Mouse (Mus musculus): ENCODE data around the gene Rpl23.
"Not testable (repeated sequence)": the region's sequence is repeated elsewhere in the genome, so short reads cannot be mapped to it uniquely, and the experiment has no call there.

The Rpl23 gene

DNA sequence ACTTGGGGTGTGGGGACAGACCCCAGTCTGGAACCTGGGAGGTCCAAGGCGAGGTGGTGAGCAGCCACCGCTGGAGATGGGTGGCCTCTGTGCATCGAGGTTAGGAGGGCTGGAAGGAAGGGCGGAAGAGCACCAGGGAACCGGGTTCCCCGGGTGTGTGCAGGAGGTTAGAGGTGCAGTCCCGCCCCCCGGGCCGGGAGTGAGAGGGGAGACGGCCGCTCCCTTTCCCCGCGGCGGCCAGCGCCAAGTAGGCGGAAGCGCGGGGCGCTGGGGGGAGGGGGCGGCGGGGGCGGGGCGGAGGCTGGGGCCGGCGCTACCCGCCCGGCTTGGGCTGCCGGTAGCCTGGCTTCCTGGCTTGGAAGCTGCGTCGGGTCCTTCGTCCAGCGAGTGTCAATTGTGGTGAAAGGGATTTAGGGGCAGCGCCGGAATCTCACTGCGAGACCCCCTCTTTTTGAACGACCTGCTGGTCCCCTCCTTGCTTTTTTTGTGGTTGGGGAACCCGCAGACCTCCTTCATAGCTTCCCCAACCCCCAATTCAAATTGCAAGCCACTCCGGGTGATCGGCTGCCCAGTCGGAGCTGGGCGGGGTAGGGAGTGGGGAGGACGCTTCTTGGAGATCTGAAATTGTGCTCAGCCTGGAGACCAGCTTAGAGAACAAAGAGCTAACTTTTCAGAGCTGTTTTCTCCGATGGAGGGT lies 17.9 kb upstream of the Rpl23 start:
- DNase-seq (ENCODE audit: low spot score): no peak

DNA sequence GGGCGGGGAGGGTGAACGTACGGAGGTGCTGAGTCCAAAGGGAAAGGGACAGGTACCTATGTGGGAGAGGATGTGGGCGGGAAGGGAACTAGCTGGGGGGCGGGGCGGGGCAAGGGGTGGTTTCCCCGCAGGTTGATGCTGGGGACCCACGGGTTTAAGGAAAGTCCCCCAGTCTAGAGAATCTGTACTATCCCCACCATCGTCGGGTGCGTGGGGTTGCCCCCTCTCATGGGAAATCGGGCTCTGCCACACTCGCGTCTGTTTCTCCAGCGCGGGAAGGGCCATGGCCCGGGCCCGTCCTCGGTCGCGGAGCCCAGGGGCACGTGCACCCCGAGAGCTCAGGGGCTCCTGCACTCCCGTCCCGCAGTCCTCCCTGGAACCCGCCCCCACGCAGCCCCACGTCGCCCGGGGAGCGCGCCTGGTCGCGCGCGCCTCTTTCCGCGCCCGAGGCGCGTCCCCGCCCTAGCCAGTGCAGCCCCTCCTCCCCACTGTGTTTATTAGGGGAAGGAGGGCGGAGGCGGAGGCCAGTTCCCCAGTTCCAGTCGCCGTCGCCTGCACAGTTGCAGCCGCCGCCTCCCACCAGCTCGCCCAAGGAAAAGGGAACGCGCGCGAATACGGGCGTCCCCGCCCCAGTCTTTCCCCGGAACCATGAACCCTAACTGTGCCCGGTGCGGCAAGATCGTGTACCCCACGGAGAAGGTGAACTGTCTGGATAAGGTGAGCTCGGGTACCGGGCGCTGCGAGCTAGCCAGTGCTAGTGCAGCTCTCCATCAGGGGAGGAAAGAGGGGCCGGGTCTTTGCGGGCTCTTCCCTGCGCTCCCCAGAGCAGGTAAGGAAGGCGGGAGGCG lies 17.1 kb upstream of the Rpl23 start:
- peak; percentile 67 for DNase-seq (ENCODE audit: low spot score)

DNA sequence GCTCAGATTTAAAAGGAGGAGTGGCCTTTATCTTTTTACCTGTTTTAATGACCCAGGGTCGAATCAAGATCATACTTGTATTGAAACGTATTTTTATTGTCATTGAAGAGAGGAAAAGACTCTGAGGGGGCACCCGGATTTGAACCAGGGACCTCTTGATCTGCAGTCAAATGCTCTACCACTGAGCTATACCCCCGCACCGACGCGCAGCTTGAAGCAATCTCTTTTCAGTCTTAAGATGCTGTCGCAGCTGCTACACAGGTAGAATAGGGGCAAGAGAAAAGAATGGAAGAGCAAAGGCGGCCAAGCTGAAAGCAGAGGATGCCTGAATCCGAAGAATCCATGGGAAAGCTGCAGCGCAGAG lies 16.5 kb upstream of the Rpl23 start, which contains the start of gene Lasp1:
Gene Lasp1 (plus strand): TSS at position 219 of the 364 bp plus-strand sequence.
- peak; percentile 89 for DNase-seq (ENCODE audit: low spot score)

DNA sequence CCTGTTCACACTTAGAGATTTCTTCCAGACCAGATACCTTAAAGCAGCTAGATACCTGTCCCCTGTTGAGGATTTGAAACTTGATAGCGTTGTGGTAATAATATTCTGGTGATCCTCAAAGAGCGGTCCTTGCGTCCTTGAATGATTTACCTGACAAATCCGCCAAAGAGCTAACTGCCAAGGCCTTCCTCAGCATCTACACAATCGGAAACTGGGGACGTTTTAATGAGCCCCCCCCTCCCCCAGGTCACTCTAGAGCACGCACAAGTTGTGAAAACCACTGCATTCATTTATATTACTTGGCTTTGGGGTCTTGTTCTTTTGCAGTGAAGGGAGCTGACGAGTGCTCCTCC lies 15.8 kb upstream of the Rpl23 start:
- DNase-seq (ENCODE audit: low spot score): no peak

DNA sequence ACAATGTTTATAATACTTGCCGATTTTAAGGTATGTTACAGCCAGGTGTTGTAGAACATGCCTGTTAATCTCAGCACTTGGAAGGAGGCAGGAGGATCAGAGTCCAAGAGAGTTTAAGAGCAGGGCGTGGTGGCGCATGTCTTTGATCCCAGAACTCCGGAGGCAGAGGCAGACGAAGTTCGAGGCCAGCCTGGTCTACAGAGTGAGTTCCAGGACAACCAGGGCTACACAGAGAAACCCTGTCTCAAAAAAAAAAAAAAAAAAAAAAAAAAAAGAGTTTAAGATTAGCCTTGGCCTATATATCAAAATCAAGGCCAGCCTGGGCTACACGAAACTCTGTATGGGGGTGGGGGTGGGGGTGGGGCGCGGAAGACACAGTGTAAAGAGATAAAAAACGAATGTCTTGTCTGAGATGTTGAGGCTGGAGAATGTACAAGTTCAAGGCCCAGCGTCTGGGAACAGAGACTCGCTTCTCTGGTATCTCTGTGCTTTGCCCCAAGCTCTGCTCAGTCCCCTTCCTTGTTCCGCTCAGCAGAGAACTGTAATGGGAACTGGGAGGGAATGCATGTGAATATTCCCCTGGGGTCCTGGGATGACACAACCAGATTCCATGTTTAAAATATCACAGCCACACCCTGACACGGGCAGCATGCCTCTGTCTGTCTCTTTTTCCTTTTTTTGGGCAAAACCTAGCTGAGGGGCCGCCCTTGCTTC lies 15.3 kb upstream of the Rpl23 start:
- DNase-seq (ENCODE audit: low spot score): no peak

DNA sequence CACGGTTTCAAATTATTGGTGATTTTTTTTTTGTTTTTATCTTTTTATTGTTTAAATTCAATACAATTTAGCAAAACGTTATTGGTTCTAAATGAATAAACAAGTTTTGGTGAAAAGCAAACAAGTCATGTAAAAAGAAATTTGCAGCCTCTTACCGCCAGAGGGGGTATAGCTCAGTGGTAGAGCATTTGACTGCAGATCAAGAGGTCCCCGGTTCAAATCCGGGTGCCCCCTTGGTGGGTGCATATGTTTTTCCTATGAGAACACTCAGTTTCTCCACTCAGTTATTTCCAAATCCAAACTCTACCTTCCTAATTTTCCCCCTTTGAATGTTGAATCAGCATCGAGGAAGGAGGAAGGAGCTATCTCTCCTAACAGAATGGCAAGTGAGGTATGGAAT lies 14.7 kb upstream of the Rpl23 start:
- peak; percentile 85 for DNase-seq (ENCODE audit: low spot score)

DNA sequence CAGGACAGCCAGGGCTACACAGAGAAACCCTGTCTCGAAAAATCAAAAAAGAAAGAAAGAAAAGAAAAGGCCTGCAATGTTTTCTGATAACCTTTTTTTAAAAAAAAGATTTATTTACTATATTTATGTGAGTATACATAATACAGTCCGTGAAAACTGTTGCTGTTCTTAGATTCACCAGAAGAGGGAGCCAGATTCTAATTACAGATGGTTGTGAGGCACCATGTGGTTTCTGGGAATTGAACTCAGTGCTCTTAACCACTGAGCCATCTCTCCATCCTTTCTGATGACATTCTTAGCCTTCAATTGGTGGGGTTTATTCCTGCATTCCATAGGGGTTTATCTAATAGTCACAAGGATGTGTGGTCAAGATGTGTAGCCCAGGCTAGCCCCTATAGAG lies 10.9 kb upstream of the Rpl23 start:
- peak; percentile 78 for DNase-seq (ENCODE audit: low spot score)

DNA sequence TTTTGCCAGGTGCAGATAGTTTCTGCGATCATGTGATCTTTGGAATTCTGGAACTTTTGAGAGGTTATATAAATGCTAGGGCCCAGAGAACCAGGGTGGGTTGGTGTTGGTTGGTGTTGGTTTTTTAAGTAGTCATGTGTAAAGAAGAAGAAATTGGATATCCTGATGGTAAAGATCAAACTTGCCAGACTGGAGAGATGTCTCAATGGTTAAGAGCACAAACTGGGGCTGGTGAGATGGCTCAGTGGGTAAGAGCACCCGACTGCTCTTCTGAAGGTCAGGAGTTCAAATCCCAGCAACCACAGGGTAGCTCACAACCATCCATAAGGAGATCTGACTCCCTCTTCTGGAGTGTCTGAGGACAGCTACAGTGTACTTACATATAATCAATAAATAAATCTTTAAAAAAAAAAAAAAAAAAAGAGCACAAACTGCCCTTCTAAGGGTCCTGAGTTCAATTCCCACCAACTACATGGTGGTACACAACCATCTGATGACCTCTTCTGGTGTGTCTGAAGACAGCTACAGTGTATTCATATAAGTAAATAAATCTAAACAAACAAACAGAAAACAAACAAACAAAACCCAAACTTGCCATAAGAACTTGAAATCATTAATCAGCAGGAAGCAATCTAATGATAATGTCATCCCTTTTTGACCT lies 8.7 kb upstream of the Rpl23 start:
- DNase-seq (ENCODE audit: low spot score): not testable (repeated sequence)

DNA sequence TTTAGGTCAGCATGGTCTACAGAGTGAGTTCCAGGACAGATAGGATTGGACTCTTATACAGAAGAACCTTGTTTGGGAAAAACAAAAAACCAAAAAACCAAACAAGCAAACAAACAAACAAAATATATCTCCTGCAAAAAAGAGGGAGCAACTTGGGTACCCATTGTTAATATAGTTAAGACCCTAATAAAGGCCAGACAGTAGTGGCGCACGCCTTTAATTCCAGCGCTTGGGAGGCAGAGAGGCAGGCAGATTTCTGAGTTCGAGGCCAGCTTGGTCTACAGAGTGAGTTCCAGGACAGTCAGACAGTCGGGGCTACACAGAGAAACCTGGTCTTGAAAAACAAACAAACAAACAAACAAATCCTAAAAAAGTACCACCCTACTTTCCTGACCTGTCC lies 7.5 kb upstream of the Rpl23 start:
- DNase-seq (ENCODE audit: low spot score): no peak

DNA sequence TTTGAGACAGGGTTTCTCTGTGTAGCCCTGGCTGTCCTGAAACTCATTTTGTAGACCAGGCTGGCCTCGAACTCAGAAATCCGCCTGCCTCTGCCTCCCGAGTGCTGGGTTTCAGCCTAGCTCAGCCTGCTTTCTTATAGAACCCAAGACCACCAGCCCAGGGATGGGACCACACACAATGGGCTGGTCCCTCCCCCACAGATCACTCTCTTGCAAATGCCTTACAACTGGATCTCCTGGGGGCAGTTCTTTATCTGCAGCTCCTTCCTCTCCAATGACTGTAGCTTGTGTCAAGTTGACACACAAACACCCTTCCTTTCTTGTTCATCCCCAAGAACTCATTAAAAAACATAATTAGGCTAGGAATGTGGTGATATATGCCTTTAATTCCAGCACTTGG lies 5.7 kb upstream of the Rpl23 start:
- no peak for DNase-seq (ENCODE audit: low spot score)

DNA sequence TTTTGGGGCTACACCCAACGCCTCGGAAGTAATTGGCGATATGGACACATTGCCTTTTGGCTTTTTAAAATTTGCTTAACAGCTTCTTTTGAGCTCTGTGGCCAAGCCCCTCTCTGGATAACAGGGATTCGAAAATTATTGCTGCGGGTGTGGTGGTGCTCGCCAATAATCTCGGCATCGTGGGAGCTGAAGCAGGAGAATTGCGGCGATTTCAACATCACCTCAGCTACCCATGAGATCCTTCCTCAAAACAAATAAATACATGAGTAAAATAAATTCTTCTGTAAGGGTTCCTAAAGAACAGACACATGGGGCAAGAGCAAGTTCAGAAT lies 293 bp upstream of the Rpl23 start:
- no peak for DNase-seq (ENCODE audit: low spot score)

DNA sequence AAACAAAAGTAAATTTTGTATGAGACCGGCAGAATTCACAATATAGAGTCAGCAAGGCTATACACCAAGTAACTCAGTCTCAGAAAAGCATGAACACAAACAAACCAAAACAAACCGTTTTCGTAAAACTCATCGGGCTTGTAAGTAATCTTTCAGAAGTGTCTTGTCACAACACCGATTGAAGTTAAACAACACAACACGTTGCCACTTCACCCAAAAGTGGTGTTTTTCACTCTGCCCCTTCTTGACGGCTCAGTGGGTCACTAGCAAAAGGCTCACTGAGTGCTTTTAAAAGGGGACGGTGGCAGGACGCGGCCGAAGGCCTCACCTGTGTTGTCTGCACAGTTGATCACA lies 782 bp downstream of the Rpl23 start:
- no peak for DNase-seq (ENCODE audit: low spot score)

DNA sequence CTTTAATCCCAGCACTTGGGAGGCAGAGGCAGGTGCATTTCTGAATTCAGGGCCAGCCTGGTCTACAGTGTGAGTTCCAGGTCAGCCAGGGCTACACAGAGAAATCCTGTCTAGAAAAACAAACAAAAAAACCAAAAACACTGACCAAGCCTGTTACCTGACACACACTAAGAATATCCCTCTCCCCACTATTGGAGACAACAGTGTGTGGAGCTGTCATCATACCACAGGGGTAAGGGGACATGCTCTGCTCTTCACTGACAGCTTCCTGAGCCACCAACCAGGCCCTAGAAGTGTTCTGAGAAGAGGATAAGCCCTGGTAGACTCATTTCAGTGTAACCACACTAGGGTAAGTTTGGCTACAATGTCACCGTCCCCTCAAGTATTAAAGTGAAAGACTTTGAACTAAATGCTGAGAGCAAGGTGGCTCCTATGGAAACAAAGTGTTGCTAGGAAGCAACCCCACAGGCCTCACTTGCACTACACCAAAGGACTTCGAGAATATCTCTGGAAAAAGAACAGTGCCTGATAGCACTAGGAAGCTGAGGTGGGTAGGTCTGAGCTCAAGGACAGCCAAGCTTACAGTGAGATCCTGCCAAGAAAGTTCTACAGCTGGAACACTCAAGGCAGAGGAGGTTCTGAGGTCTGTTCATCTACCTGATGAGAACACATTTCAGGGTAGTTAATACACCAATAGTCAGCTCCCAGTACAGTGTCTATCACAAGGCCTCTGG lies 2.1 kb downstream of the Rpl23 start:
- DNase-seq (ENCODE audit: low spot score): no peak

DNA sequence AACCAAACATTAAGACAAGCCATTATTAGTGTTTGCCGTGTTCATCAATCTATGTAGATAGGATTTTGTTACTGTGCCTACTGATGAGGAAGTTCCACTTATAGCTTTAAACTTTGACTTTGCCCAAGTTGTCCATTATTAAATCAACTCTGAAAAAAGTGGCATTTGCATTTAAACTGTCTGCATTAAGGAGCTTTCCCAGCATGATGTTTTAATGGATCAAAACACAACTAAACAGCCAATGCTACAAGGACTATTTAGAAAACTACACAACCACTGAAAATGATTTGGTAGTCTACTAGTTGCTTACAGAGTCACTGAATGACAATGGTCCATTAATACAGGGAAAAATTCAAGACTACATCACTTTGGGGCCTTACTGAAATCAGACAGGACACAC lies 3.3 kb downstream of the Rpl23 start:
- DNase-seq (ENCODE audit: low spot score): no peak

DNA sequence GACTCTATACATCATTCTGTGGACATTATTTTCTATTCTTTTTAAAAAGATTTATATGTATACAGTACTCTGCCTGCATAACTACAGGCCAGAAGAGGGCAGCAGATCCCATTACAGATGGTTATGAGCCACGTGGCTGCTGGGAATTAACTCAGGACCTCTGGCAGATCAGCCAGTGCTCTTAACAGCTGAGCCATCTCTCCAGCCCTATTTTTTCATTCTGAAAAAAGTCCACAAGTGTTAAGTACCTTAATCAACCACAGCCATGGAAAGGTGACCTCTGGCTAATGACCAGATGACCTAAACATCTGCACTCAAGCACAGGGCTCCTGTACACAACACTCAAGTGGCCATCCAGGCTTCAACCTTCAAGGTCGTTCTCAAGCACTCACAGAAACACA lies 5.1 kb downstream of the Rpl23 start:
- DNase-seq (ENCODE audit: low spot score): no peak

DNA sequence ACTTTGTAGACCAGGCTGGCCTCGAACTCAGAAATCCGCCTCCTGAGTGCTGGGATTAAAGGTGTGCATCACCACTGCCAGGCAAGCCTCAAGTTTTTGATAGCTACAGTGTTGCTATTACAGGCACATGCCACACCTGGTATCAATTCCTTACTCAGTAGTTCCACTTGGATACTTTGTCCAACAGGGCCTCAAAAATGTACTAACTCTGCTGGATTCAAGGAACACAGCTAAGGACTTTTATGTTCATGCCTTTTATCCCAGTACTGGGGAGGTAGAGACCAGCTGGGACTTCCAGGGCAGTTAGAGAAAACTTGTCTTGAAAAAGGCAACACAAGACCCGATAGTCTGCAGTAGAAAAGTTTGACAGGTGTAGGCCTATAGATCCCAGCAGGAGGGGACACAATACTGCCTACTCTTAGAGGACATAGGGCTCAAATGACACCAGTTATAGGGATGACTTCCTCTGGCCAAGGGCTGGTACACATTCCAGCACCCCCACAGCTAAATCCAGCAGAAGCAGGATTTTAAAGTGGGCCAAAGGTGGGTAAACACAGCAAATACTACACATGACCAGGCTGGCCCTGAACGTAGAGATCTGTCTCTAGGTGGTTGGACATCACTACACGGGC lies 5.6 kb downstream of the Rpl23 start:
- DNase-seq (ENCODE audit: low spot score): no peak

DNA sequence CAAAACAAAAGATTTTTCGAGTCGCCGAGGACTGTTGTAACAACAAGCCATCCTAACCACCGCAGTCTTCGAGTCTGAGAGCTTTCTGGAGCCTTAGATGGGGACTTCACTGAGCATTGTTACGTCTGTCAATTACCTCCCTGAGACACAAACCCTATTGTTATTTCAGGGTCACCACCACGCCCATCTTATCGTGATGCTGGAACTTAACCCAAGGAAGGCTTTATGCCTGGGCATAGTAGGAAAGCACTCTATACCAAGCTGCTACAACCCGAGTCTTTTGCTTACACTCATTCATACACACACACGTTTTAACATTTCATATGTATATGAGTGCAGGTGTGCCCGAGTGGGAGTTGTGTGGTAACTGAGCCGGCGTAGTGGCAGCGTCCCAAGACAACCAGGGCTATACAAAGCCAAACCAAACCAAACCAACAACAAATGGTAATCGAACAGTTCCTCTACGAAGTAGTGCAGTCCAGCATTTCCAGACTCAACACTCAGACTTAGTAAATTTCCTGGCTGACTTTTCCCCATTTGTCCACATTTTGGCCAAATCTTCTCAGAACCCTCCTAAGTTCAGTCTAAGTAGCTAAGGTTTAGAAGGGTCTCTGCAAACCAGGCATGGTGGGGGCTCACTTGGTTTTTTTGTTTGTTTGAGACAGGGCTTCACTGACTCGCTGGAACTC lies 6.3 kb downstream of the Rpl23 start, which contains the start of gene 1700001P01Rik:
Gene 1700001P01Rik (minus strand): TSS at position 111 of the 689 bp plus-strand sequence.
- no peak for DNase-seq (ENCODE audit: low spot score)

DNA sequence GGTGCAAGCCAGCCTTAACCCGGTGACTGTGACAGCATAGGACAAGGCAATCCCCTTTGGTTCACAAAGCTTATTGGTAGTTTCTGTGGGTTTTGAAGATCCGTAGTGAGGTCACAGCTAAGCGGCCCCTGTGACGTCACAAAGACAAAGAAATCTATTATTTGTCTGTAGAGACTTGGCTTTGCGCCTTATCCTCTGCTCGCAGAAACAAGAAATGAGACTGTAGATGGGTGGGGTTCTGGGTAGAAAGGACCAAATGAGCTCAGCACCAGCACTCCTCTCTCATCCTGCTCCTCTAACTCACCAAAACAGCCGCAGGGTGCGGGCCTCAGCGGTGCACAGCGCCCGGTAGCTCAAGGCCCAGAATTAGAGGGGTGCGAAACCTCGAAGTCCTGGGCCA lies 7.1 kb downstream of the Rpl23 start:
- DNase-seq (ENCODE audit: low spot score): no peak

DNA sequence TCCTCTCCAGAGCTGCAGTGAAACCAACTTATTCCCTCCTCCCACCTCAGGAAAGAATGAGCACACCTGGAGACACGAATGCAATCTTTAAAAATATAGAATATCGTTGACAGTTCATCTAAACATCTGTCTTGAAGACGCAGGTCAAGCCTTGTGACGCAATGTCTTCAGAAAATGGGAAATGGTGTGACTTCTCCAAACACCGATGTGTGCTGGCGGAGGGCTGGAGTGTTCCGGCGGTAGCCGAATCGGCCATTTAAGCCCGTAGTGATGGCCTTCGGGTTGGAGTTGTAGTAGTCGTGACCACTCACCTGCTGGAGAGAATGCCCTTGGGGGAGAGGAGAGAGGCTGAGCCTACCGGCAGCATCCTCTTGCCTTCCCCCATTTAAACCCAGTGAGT lies 10.8 kb downstream of the Rpl23 start:
- DNase-seq (ENCODE audit: low spot score): no peak

DNA sequence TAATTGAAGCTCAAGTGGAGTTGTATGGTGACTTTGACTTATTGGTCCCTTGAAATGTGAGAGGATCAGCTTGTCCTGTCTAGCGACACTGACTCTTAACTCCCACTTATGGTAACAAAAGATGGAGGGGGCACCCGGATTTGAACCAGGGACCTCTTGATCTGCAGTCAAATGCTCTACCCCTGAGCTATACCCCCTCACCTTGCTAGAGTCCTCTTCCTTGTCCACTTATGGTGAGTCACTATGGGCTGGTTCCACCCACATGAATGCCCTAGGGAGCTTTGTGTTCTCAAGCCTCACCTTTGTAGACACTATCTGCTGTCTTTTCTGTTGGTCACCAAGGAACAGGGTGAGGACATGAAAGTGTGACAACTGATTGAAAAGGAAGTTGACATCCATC lies 12.5 kb downstream of the Rpl23 start:
- no peak for DNase-seq (ENCODE audit: low spot score)
